Comparison of ENCODE assay signal across 22 mouse cellular contexts in genomic region chr11:4039951-4040350, GRCm38 (mm10). TPM values are rescaled to one million over a fixed set of nuclear protein-coding genes. Genes with fewer than 3 reads are reported as not detected.
"Had no signal": no experiment of that assay in that cellular context is flagged by ENCODE, and none has a peak within 500 bp of the region (broad histone marks: within the 10 kb centered on the region; RNA-seq: fewer than 3 reads in every experiment).

No protein-coding gene starts in this region.

- H3K9ac ChIP-seq: neural tube, embryonic 13.5 days; neural tube, embryonic 15.5 days; stomach, embryonic 15.5 days had no signal

- H3K4me2 ChIP-seq: neural tube, embryonic 13.5 days; neural tube, embryonic 15.5 days; stomach, embryonic 15.5 days had no signal

- H3K36me3 ChIP-seq: neural tube, embryonic 13.5 days; neural tube, embryonic 15.5 days; stomach, embryonic 15.5 days had no signal

- H3K4me3 ChIP-seq: neural tube, embryonic 13.5 days; neural tube, embryonic 15.5 days; stomach, embryonic 15.5 days had no signal

- H3K27ac ChIP-seq: neural tube, embryonic 13.5 days; neural tube, embryonic 15.5 days; stomach, embryonic 15.5 days; stomach, postnatal 0 days had no signal

- DNase-seq: retina, postnatal 1 day; right cerebral cortex, adult 18-20 months; right cerebral cortex, postnatal 14 days; right cerebral cortex, postnatal 25 days; right cerebral cortex, postnatal 4 days; spleen, adult 18-20 months; thymus, adult 18-20 months; thymus, adult 2 months; thymus, postnatal 14 days; thymus, postnatal 25 days; thymus, postnatal 36 days; thymus, postnatal 4 days had no signal

- H3K4me1 ChIP-seq: neural tube, embryonic 13.5 days; neural tube, embryonic 15.5 days; stomach, embryonic 15.5 days had no signal

- H3K9me3 ChIP-seq: neural tube, embryonic 13.5 days; neural tube, embryonic 15.5 days; stomach, embryonic 15.5 days had no signal

- H3K27me3 ChIP-seq: neural tube, embryonic 13.5 days; neural tube, embryonic 15.5 days; stomach, embryonic 15.5 days had no signal

RNA-seq across cellular contexts. Expression of gene Sec14l4, which starts 8.7 kb away (rescaled TPM):
- total RNA-seq: neutrophil, adult 5-6 weeks had no signal
- polyA plus RNA-seq: neural tube, embryonic 13.5 days; neural tube, embryonic 14.5 days; neural tube, embryonic 15.5 days had no signal

RNA-seq across cellular contexts. Expression of gene Sec14l3, which starts 24.7 kb away (rescaled TPM):
- total RNA-seq: neutrophil, adult 5-6 weeks had no signal
- polyA plus RNA-seq: small intestine, adult 2 months; spleen, adult 2 months; stomach, embryonic 14.5 days; urinary bladder, adult 2 months had no signal

RNA-seq across cellular contexts. Expression of gene Mtfp1, which starts 55.3 kb away (rescaled TPM):
- total RNA-seq: neutrophil, adult 5-6 weeks had no signal

RNA-seq across cellular contexts. Expression of gene Gal3st1, which starts 56.5 kb away (rescaled TPM):
- total RNA-seq: neutrophil, adult 5-6 weeks had no signal
